Mouse (Mus musculus) hindbrain, embryonic 11.5 days (tissue): ENCODE measurements around the gene Rbm20. TPM values are rescaled to one million over a fixed set of nuclear protein-coding genes. Genes with fewer than 3 reads are reported as not detected.
"Not testable (repeated sequence)": the region's sequence is repeated elsewhere in the genome, so short reads cannot be mapped to it uniquely, and the experiment has no call there.

Experiments
- ATAC-seq: fragments of 200-750 bp; cut with Nextera tagmentation; 2 replicates; pipeline ENCODE4 v1.8.0; 2017; ENCODE audit warnings: mild to moderate bottlenecking, moderate TSS enrichment, moderate library complexity; ENCODE audit not compliant: low FRiP score
- DNase-seq: peaks from one replicate; pipeline ENCODE4 v3.0.0-alpha.2; 2015; ENCODE audit warnings: low spot score
- H3K27ac ChIP-seq: fragments of 300-500 bp; sonication (generic); 2 replicates; pipeline ENCODE4 v1.5.1; 2014; ENCODE audit warnings: mild to moderate bottlenecking, low read depth, low read length
- H3K27me3 ChIP-seq: fragments of 300-500 bp; sonication (generic); 2 replicates; pipeline ENCODE4 v1.6.1; 2014; ENCODE audit warnings: mild to moderate bottlenecking, low read length, moderate library complexity, mixed read lengths; ENCODE audit not compliant: control insufficient read depth, insufficient read depth
- H3K36me3 ChIP-seq: fragments of 300-500 bp; sonication (generic); 2 replicates; pipeline ENCODE4 v1.6.1; 2014; ENCODE audit warnings: mild to moderate bottlenecking, low read length, moderate library complexity, mixed read lengths; ENCODE audit not compliant: control insufficient read depth, insufficient read depth
- H3K4me1 ChIP-seq: fragments of 300-500 bp; sonication (generic); replicated peaks from 2 replicates; pipeline ENCODE4 v1.6.1; 2014; ENCODE audit warnings: low read length, mixed read lengths; ENCODE audit not compliant: control insufficient read depth, insufficient read depth
- H3K4me2 ChIP-seq: fragments of 300-500 bp; sonication (generic); replicated peaks from 2 replicates; pipeline ENCODE4 v1.6.1; 2014; ENCODE audit warnings: mild to moderate bottlenecking, low read depth, low read length
- H3K4me3 ChIP-seq: fragments of 300-500 bp; sonication (generic); 2 replicates; pipeline ENCODE4 v1.5.1; 2014; ENCODE audit warnings: low read depth, low read length
- H3K9ac ChIP-seq: fragments of 300-500 bp; sonication (generic); 2 replicates; pipeline ENCODE4 v1.6.1; 2014; ENCODE audit warnings: low read depth, low read length
- H3K9me3 ChIP-seq: fragments of 300-500 bp; sonication (generic); 2 replicates; pipeline ENCODE4 v1.6.1; 2016; ENCODE audit warnings: low read length; ENCODE audit not compliant: control insufficient read depth
- WGBS: fragments of 180-500 bp; shearing (Covaris S2); extraction: QIAGEN DNeasy Blood & Tissue Kit; methylation state at CpG from one replicate; pipeline ENCODE4 v1.1.7; 2014; 5-methylcytosine and 5-hydroxymethylcytosine counted together
- polyA plus RNA-seq: library from polyadenylated mRNA; unstranded; fragments of >200 nt; fragmentation: Nextera tagmentation; extraction: Ambion mirVana; gene quantifications from 2 replicates; pipeline ENCODE4 v1.2.1, GENCODE M21; 2014

Gene Rbm20
- polyA plus RNA-seq, 1 experiment from 2014 or later = 0.73 TPM

DNA sequence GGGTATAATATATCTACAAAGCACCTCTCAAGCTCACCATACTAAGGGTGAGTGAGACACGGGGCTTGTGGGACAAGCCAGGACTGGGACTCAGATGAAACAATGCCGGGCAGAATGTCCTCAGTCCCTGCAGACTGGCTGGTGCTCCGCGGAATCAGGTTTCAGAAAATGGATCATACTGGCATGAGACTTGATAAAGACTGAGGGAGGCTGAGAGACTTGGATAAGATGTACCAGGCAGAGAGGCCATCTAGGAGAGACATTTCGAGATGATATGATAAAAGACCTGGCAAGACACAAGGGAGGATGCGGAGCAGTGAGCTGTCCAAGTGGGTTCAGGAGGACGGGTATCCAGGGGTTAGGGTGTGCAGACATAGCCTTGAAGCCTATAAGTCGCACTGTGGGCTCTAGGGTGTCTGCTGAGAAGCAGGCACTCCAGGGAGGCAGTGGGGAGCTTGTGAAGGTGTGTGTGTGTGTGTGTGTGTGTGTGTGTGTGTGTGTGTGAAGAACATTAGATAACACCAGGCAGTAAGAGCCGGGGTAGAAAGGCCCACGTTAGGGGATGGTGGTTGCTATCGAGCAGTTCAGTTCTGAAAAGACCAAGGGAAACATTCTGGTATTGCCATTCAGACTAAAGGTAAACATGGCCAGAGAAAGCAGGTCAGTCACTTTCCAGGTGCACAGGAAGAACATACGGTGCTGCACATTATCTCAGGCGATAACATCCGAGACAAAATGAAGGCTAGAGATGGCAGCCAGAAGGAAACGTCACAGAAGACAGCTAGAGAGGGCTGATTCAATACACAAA lies 225.0 kb downstream of the Rbm20 start:
- Histone ChIP-seq H3K9me3 (no peaks in the 10 kb centered on the region), H3K9ac (peak overlapping the region; percentile 88), H3K4me2 (peak overlapping the region; percentile 70), H3K4me1 (no peaks in the 10 kb centered on the region), H3K27ac (no peak overlapping the region), H3K36me3 (no peaks in the 10 kb centered on the region), H3K27me3 (no peaks in the 10 kb centered on the region), H3K4me3 (peak overlapping the region; percentile 95)
- DNase-seq (no peak), ATAC-seq (no peak)
- 63% methylated on average over 15 of the region's 15 CpGs for WGBS

DNA sequence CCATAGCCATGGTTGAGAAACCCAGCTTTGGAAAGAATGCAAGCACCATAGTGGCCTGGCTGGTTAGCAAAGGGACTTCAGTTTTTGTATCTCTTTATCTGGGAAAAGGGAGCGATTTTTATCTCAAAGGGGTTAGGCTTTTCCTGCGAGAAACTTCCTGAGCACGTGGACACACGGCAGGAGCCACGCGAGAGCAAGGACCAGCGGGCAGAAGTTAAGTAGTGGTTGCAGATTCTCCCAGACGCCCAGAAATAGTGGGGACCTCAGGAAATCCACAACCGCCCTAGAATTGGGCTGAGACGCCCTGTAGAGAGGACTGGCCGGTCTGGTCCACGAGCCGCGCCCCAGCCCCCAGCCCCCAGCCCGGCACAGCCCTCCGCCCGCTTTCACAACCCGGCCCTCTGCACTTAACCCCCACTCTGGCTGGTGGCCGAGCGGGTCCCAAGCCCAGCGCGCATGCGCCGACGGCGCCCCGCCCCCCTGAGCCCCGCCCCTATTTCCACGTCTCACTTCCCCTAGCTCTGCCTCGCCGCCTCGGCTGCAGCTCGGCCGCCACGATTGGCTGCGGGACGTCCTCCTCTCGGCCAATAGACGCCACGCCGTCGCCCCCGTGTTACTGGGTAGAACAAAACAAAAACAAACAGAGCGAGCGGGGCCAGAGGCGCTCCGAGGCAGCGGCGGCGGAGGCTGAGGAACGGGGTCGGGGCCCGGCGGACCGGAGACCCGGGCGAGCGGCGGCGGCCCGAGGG lies 225.8 kb downstream of the Rbm20 start:
- DNase-seq (peak; percentile 98), ATAC-seq (peak; percentile 99)
- no peaks in the 10 kb centered on the region for H3K27me3 ChIP-seq
- under 1% methylated on average over 31 of the region's 61 CpGs for WGBS
- H3K4me1 ChIP-seq = no peaks in the 10 kb centered on the region
- H3K36me3 ChIP-seq = no peaks in the 10 kb centered on the region
- H3K27ac ChIP-seq = peak overlapping the region; percentile 85
- H3K4me3 ChIP-seq = peak overlapping the region; percentile 95
- H3K4me2 ChIP-seq = peak overlapping the region; percentile 70
- H3K9me3 ChIP-seq = no peaks in the 10 kb centered on the region
- peak overlapping the region; percentile 88 for H3K9ac ChIP-seq

DNA sequence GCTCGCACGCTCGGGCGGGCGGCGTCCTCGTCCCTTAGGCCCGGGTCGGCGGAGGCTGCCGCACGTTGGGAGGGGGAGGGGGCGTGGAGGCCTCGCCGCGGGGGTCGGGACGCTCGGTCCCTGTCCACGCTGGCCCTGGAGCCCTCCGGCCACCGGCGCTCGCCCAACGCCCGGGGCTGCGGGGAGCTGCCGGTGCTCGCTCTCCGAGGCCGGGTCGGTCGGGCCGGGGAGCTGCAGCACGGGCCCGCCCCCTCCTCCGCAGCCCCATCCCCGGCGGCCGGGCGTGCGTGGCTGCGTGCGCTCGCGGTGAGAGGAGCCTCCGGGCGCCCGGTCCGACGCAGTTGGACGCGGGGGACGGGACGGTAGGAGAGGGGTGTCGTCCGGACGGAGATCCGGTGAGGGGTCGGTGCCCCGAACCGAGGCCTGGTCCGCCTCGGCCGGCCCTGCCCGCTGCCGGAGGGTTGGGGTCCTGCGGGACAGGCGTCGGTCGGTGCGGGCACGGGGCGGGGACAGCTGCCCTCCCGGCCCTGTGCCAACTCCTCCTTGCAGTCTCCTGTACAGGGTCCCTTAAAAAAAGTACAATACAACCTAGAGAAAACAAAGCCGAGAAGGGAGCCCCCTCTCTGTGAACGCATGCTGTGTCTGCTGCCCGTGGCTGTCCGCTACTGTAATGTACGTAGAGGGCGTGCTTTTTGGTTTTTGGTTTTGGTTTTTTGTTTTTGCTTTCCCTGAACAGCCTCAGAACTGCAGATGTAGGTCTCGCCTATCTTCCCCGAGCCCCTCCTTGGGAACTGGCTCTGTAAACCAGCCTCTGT lies 226.6 kb downstream of the Rbm20 start:
- under 1% methylated on average over 50 of the region's 83 CpGs for WGBS
- DNase-seq (peak; percentile 68), ATAC-seq (peak; percentile 75)
- Histone ChIP-seq H3K9ac (peak overlapping the region; percentile 88), H3K27me3 (no peaks in the 10 kb centered on the region), H3K4me1 (no peaks in the 10 kb centered on the region), H3K4me3 (peak overlapping the region; percentile 95), H3K9me3 (no peaks in the 10 kb centered on the region), H3K36me3 (no peaks in the 10 kb centered on the region), H3K27ac (peak overlapping the region; percentile 85), H3K4me2 (peak overlapping the region; percentile 70)

DNA sequence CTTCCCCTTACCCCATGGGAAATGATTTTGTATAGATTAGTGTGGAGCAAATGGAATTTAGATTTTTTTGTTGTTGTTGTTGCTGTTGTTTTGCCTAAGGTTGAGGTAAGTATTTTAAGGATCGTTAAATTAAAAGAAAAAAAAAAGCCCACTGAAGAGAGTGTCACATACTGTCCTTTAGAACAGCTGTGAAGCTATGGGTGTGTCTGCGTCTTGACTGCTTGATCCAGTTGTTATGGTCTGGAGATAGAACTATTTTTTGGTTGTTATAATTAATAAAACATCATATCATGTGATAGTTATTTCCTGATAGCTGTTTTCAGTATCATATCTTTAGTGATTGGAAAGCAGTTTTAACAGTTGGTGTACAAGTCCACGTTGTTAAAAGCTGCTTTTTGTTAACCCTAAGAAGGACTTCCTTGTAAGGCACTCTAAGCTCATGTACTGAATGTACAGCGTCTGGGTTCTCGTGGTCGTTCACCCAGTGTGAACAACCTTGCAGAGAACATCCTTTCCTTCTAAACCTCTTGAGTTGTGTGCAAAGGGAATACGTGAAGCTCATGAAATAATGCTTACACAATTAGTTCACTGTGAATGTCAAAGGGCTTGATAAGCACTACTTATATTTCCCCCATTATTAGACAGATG lies 227.9 kb downstream of the Rbm20 start:
- ATAC-seq = no peak
- Histone ChIP-seq H3K4me2 (no peak overlapping the region), H3K27ac (no peak overlapping the region), H3K4me1 (no peaks in the 10 kb centered on the region), H3K9me3 (no peaks in the 10 kb centered on the region), H3K4me3 (peak overlapping the region; percentile 95; the same call in 1 of the 2 replicates), H3K9ac (no peak overlapping the region), H3K27me3 (no peaks in the 10 kb centered on the region), H3K36me3 (no peaks in the 10 kb centered on the region)
- DNase-seq = no peak
- WGBS = 83% methylated on average over 7 of the region's 7 CpGs

DNA sequence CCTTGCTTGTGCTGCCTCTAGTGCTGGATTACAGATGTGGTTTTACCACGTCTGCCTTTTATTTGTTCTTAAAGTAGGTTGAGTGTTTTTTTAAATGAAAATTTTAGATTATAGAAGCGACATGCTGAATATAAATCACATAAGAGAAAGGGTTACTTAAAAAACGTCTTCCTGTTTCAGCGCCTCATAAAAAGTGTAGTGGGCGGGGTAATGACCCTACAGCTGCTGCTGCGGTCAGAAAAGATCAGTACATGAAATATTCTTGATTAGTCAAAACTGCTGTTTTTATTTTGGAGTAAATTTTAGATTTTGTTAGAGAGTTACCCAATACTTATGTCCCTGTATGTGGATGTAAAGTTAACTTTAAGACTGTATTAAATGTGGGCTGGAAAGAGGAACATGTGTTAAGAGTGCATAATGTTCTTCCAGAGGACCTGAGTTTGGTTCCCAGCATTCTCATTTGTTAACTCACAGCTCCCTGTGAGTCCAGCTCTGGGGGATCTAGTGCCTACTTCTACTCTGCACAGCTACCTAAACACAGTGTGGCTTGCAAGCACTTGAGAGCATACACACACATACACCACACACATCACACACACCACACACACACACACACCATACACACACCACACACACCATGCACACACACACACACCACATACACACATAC lies 229.1 kb downstream of the Rbm20 start:
- ATAC-seq (no peak), DNase-seq (no peak)
- Histone ChIP-seq H3K9ac (no peak overlapping the region), H3K27ac (no peak overlapping the region), H3K4me1 (no peaks in the 10 kb centered on the region), H3K4me2 (no peak overlapping the region), H3K9me3 (no peaks in the 10 kb centered on the region), H3K4me3 (no peak overlapping the region), H3K36me3 (no peaks in the 10 kb centered on the region), H3K27me3 (no peaks in the 10 kb centered on the region)
- 80% methylated on average over 6 of the region's 6 CpGs for WGBS

DNA sequence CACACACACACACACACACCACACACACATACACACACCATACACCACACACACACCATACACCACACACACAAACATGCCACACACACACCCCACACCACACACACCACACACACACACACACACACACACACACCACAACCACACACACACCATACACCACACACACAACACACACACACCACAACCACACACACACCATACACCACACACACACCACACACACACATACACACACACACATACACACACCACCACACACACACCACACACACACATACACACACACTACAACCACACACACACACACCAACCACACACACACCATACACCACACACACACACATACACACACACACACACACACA lies 229.6 kb downstream of the Rbm20 start:
- H3K27me3 ChIP-seq, DNase-seq, H3K27ac ChIP-seq, ATAC-seq, H3K9ac ChIP-seq, H3K36me3 ChIP-seq, H3K4me1 ChIP-seq, H3K9me3 ChIP-seq, H3K4me3 ChIP-seq, H3K4me2 ChIP-seq: not testable (repeated sequence)

DNA sequence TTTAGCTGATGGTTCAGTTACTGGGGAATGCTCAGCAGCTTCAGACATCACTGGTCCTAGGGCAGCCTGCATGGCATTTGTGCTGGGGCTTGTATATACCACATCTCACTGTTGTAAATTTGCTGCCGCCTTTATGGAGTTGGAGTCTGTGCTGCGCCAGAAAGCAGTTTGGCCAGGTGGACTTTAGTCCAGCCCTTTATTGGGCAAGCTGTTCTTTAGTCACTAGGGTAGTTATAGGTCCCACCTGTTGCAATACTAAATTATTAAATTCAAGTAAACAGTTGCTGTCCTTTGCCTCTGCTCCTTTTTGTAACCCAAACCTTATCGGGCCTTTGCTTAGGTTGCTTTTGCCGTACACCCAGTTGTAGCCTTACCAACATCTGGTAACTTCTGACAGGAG lies 237.8 kb downstream of the Rbm20 start:
- Histone ChIP-seq H3K27me3 (no peaks in the 10 kb centered on the region), H3K4me1 (no peaks in the 10 kb centered on the region)
- 97% methylated on average over 4 of the region's 4 CpGs for WGBS

More for the DNA sequence above, 237.8 kb downstream of the Rbm20 start:
- Histone ChIP-seq H3K27ac (no peak overlapping the region), H3K36me3 (0 out of 2 replicates have a peak, but pooled peaks cover 2% of the 10 kb centered on the region), H3K9me3 (no peaks in the 10 kb centered on the region), H3K4me3 (no peak overlapping the region), H3K9ac (no peak overlapping the region), H3K4me2 (no peak overlapping the region)
- DNase-seq (no peak), ATAC-seq (no peak)
